Mouse (Mus musculus): ENCODE results near the gene Cabp1.

Cabp1 gene

DNA sequence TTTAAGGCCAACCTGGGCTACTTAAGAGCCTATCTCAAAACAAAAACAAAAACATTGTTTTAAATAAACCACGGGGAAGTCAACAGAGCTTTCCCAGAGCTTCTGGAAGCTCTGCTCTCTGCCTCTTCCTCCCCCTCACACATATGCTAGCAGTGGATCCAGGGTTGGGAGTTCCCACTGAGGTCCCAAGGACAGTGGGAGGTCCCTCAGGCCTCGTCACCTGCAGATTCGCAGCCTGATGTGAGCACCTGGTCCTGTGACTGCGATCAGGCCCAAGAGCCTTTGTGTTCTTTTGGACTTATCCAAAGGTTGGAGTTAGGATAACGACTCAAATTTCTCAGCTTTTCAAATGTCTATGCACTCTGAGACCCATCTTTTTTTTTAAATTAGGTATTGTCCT, 14.4 kb upstream of the Cabp1 start:
- no peak for DNase-seq (ENCODE audit: low spot score)

DNA sequence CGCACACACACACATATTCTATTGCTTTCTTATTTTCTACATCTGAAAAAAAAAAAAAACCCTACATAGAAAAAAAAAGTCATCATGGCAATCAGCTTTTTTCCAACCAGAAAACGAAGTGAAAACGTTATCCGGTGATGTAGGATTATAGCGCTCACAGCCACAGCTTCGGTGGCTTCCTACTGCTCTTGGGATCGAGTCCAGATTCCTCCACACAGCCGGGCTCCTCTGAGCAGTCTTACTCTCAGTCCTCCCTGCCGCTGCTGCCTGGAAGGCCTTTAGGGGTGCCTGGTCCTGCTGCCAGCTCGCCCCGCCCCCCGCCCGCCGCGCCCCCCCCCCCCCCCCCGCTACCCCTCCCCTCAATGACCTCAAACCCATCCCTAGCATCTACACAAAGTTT, 13.7 kb upstream of the Cabp1 start:
- no peak for DNase-seq (ENCODE audit: low spot score)

DNA sequence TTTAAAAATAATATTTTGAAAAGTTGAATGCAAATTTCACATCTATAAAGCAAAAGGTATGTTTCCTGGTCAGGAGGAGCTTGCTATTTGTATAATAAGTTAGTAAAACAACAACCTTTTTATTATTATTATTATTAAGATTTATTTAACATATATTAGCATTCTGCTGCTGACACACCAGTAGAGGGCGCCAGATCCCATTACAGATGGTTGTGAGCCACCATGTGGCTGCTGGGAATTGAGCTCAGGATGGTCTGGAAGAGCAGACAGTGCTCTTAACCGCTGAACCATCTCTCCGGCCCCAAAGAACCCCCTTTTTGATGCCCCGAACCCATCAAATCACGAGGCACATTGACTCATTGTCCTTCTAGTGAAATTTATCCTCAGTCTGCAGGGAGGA, 13.1 kb upstream of the Cabp1 start:
- no peak for DNase-seq (ENCODE audit: low spot score)

DNA sequence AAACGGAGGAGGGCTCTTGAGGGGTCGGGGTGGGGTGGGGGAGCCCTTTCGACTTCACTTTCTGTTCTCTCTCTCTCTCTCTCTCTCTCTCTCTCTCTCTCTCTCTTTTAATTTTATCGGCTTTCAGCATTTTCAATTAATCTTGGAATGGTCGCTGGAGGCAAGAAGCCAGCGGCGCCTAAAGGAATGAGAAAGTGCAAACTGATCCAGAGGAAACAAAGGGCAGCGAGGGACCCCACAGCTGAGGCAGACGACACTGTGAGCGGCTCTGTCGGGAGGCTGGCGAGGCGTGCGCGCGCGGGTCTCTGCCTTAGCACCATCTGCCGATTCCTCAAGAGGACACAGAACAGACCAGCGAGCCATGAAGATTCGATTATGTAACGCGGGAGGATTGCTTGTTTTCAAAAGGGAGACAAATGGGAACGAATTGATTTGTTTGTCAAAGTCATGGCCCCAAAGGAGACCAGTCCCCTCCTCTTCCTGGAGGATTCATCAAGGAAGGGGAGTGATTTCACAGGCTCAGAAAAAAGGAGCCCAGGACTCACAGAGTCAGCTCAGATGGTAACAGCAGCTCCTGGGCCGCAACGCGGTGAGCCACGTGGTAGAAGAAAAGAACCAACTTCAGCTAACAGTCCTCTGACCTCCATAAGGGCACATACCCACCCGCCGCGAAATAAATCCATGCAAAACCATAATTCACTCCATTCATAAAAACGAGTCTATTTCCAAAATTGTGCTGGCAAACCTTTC, 10.6 kb upstream of the Cabp1 start:
- DNase-seq (ENCODE audit: low spot score) = no peak

DNA sequence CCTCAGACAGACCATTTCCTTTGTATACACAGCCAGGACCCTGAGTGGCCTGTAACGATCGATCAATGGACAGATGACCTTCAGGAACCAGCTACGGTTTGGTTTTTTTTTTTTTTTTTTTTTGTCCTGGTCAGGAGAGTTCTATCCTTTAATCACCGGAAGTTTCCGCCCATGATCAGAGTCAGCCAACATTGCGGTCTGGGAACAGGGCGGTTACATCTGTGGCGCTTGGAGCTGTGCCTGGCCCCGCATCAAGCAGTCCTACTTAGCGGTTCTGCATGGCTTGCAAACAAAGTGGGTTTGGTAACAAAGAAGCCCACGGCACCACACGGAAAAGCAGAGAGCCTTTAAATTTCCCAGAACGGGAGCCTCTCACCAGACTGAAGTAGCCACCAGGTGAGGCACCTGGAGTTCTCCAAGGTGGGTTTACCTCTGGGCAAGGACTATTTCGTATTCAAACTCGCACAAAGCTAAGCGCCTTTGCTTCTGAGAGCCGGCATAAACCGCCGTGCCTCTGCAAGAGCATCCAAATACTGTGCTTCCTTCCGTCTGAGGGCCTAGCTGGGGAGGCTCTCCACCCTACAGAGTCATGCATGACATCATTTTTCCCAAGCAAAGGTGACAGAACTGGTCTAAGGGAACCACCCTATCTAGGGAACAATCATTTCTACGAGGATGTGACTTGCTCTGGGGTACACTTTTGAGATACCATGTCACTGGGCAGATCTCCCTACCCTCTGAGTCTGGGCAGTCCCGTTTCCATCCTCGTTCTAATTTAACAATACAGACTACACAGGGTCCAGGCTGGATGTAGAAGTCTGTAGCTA, 9.8 kb upstream of the Cabp1 start:
- no peak for DNase-seq (ENCODE audit: low spot score)

DNA sequence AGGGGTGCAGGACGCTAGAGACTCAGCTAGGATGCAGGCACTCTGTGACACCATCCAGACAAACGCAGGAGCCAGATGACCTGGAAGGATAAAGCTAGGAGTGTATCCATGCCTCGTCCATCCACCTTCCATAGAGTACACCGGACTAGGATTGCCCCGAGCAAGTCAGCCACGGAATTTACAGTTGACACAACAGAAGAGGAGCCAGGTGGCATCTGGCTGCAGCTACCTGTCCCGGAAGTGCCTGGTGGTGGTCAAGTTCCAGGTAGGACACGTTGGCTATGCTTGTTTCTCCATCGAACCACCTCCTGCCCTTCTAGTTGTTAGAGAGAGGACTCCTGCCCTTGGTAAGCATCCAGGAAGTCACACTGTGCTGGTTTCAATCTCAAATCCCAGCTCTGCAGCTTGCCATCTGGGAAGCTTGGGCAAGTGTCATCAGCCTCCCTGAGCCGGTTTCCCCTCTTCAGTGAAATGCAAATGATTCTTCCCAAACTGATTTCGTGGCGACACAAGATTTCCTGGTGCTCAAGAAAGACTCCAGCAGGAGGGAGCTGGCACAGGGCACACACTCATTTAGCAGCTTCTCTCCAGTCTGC, 543 bp upstream of the Cabp1 start:
- DNase-seq (ENCODE audit: low spot score) = no peak

DNA sequence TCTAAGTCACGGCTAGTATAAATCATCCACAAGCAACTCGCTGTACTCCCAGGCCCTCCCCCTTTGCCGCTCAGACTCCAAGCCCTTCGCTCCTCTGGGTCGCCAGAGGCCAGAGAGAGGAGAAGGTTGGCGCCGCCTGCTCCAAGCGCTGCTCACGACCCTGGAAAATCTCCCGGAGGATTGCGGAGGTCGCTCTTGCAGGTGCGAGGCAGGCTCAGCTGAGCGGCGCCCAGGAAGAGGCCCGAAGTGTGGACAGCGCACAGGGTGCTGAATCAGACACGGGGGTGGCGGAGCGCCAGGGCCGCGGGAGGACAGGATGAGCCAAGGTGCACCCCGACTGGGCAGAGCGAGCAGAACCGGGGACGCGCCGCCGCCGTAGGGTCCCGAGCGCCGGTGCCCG, 955 bp downstream of the Cabp1 start:
- peak; percentile 52 for DNase-seq (ENCODE audit: low spot score)

DNA sequence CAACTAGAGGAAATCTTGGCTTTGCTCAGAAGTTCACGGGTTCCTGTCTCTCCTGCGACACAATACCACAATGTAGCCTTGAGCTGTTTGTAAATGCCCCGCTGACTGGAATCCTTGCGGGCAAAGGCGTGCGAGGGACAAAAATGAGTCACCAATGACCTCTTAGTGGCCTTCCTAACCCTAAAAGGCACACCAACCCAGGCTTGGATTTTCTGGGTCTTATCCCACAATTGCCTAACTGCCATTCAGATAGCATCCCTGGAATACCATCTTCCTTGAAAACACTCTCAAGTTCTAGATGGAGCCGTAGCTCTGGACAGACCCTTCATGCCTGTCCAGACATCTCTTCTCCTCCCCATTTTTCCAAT, 1.4 kb downstream of the Cabp1 start:
- no peak for DNase-seq (ENCODE audit: low spot score)

DNA sequence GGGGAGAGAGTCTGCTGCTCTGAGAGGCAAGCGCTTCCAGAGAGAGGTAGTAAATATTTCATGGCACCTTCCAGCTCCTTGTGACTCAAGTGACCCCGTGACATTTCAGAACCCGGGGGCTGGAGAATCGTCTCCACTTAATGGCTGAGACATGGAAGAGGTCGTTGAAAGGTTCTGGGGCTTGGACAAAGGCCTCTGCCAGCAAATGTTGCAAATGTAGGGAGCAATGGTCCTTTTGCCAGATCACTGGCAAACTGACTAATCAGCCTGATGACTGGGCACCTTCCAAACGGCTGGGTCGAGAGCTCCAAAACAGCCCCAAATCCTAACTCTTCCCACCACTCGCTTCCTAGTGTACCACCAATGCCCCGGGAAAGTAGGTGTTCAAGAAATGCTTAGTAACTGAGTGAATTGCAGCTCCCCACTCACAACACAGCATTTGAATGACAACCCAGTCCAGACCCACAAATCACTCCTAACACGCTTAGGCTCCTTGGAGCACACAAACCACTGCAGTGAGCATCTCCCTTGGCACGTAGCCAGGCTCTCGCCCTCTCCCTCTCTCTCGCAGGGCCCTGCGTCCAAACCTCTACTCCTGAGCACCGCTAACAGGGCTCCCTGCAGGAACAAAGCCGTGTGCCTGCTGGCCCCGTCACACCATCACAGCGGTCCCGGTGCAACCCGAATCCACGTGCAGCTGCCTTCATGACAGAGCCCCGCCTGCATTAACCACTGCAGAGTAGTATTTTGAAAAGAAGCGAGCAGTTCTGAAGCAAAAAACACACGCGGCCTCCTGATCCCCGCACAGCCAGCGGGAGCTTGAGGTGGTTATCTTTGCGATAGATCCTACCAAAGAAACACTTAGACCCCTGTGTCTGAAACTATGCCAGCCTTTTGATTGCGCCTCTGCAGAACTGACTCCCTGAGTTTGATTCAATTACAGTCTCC, 2.0 kb downstream of the Cabp1 start:
- no peak for DNase-seq (ENCODE audit: low spot score)

DNA sequence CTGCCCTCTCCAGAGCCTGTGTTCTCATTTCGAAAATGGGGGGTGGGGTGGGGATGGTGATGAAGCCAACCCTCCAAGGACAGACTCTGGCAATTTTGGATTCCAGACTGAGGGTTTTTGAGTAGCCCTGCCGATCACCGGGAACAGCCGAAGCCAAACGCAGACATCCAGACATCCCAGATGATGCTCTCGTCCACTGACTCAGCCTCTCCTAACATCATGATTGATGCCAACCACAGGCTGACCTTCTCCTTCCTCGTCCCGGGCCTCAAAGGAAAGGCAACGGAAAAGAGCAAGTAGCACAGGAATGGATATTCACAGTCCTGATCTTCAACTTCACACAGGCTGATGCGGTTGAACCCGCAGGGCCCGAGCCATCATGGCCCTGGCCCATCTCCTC, 4.1 kb downstream of the Cabp1 start:
- DNase-seq (ENCODE audit: low spot score) = no peak

DNA sequence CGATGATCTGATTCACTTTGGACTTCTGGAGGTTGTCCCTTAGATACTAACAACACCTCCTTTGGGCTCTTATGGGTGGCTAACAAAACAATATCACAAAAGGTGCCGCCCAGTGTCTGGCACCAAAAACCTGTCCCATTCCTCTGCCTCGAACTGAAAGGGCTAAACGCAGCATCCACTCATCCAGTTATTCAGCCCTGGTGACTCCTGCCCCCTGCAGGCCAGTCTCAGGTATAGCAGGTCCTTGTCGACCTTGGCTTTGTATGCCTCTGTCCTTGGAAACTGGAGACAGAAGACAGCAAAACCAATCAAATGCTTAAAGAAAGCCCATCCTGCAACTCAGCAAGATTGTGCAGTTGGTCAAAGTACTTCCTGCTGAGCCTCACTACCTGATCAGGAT, 5.4 kb downstream of the Cabp1 start:
- peak; percentile 61 for DNase-seq (ENCODE audit: low spot score)

DNA sequence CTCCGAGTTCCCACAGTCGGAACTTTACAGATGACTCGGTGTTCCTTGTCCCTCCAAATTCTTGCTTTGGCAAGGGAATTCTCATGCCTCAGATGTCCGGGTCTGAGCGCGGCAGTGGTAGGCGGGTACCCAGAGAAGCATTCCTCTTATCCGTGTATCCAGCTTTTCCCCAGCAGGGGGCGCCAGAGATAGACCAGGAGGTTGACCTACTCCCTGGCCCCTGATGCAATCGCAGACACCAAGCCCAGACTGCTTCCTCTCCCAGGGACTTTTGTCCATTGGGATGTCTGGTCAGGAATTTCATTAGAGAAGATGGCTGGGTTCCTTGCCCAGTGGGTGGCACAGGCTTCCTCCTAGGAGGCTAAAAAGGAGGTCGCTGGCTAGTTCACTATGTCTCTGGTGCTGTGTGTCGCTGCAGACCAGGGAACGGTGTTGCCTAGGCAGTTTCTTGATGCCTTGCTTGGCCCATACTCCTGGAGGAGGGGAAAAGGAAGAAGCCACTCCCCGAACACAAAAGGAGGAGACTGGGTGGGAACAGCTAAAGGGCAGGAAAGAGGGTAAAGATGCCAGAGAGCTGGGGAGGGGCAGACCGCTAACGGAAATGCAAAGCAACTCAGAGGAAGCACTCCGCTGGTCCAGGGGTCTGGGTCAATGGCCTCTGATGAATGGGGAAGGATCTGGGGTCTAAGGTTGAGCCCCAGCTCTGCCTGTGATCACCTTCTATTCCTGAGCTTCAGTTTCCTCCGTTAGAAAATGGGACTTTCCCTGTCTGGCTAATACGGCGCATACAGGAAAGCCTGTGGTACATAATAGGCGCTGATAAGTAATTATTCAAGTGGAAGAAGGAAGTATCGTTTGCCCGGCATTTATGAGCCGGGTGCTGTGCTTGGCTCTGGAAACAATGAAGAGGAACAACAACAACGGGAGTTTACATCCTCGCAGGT, 6.7 kb downstream of the Cabp1 start:
- DNase-seq (ENCODE audit: low spot score) = peak; percentile 81

DNA sequence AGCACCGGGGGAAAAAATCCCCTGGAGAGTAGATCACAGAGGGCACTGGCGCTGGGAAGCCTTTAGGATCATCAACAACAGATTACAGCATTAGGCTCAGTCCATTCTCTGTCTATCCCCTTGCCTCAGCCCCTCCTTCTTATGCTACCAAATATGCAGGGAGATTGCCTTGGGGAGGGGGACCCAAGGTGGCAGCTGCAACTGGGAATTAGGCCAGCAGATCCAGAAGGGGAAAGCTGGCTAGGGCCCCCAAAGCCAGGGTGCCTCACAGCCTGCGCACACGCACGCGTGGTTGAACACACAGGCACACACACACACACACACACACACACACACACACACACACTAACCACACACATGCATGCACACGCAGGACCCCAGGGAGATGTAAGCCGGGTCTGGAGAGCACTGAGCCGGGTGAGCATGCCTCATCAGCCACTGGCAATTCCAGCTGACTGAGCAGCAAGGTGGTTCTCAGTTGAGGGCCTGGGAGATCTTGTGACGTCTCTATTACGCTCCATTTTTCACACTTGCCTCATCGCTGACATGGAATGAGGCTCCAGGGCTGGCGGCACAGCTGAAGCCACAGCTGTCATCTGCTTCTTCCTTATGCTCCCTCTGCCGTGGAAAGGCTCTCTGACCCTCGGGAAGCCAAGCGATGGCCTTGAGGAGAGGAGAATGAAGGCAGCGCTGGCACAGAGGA, 7.7 kb downstream of the Cabp1 start:
- DNase-seq (ENCODE audit: low spot score) = no peak

DNA sequence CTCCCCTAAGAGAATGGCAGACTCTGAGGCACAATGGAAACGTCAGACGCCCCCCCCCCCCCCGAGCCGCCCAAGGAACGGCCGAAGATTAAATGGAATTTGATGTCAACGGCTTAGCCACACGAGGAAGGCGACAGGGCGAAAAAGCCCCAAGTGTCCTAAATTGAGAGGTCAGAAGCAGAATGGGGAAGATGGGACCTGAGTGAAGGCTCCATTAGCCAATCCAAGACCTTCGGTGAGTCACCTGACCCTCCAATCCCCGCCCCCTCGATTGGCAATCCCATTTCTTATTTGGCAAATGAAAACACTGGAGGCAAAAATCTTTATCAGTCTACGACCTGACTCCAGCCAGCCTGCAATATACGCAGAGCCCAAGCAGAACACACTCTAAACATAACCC, 9.5 kb downstream of the Cabp1 start:
- no peak for DNase-seq (ENCODE audit: low spot score)

DNA sequence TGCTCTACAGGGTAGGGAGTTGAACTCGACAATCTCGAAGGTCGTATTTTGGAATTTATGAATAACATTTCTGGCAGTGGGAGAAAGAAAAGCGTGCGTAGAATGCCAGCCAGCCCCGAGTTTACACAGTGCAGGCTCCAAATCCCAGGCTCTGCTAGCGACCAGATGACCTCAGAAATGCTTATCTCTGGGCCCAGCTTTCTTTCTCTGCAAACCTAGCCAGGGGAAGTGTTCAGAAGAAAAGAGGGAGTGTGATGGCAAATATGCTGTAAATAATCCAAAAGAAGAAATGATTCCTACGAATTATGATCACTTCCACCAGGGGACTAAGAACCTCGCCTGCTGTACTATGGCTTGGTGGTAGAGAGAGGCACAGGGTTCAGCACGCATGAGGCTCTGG, 10.7 kb downstream of the Cabp1 start:
- no peak for DNase-seq (ENCODE audit: low spot score)

DNA sequence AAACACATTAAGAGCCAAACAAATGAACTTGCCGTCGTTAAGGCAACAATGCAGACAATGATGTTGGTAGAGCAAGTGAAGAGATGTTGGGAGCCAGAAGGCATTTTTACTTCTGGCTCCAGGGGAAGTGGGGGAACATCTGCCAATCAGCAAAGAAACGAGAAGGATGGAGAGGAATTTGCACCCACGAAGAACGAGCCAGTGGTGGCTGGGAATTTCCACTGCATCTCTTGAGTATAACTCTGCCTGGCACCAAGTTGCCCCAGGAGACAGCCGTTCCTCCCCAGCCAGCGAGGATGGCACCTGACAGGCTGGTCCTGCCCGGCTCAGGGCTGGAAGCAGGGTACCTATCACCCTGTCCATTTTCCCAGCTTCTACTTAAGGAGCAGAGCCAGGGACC, 11.3 kb downstream of the Cabp1 start:
- DNase-seq (ENCODE audit: low spot score) = no peak

DNA sequence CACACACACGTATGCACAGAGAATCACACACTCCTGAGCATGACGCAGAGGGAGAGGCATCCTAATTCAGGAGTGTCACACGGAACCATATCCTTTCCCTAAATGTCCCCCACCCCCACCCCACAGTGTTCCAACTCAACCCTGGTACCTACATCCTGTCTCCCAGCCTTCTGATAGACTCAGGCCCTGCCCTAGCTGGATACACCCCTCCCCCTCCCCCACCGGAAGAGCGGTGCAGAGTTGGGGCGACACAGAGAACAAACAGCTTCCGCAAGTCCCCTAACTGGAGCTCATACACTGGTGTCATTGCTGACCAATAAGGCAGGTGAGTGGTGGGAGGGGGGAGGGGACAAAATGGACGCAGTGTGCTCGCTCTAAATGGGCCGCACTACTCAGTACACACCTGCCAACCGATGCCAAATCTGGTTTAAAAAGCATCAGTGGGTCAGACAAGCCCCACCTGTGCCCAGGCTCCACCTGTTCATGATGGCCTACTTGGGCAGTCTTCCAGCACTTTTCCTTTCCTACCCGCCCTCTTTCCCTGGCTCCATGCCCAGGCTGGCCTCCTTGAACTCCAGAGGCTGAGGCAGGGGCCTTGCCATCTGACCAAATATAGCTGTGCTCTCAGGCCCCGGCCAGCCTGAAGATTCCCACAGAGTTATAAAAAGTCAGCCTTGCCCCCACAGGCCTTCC, 12.8 kb downstream of the Cabp1 start:
- peak; percentile 35 for DNase-seq (ENCODE audit: low spot score)

DNA sequence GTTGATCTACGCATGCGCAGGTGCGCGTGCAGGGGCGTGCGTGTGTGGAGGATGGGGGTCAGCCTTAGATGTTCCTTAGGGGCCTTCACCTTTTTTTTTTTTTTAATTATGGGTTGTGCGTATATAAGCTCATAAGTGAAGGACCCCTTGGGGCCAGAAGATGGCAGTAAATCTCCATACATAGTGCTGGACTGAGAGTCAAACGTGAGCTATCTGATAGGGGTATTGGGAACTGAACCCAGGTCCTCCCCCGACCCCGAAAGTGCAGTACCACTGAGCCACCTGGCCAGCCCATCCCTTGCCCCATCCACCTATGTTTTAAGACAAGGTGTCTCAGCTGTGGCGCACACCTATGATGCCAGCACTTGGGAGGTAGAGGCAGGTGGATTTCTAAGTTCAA, 14.6 kb downstream of the Cabp1 start:
- no peak for DNase-seq (ENCODE audit: low spot score)

DNA sequence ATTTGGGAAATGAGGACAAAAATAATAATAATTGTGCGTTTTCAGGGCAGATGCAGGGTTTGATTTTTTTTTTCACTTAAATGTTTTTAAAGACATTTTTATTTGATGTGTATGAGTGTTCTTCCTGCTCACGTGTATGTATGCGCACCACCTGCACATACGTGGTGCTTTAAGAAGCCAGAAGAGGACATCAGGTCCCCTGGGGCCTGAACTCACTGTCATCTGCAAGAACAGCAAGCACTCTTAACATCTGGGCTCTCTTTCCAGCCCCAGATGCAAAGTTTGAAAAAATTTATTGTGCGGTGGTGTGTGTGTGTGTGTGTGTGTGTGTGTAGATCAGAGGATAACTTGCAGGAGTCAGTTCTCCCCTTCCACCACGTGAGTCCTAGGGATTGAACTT, 16.3 kb downstream of the Cabp1 start:
- DNase-seq (ENCODE audit: low spot score) = no peak

DNA sequence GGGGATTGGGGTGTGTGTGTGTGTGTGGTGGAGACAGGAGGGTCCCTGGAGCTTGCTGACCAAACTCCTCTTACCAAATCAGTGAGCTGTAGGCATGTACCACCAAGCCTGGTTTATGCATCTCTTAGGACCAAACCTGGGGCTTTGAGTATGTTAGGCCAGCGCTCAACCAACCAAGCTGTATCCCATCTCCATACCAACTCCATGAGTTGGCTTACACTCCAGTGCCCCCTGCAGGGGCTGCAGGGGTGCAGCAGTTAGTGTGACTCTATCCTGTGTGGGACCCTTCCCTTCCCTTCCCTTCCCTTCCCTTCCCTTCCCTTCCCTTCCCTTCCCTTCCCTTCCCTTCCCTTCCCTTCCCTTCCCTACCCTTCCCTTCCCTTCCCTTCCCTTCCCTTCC, 19.6 kb downstream of the Cabp1 start:
- DNase-seq (ENCODE audit: low spot score) = peak; percentile 43
